Mouse (Mus musculus) ES-E14 (cell line): ENCODE results near the gene Hrasls5. TPM values are rescaled to one million over a fixed set of nuclear protein-coding genes. Genes with fewer than 3 reads are reported as not detected.

Experiments
- DNase-seq: peaks from one replicate; pipeline ENCODE4 v3.0.0-alpha.2; 2013; ENCODE audit warnings: low read depth, low spot score
- H3K27ac ChIP-seq: 2 replicates; pipeline ENCODE4 v1.5.1; 2012; ENCODE audit warnings: low read depth, mild to moderate bottlenecking, low read length, moderate library complexity, mixed read lengths; ENCODE audit not compliant: poor library complexity, insufficient read depth, severe bottlenecking
- H3K36me3 ChIP-seq: 2 replicates; pipeline ENCODE4 v1.6.1; 2012; ENCODE audit warnings: mild to moderate bottlenecking, low read length, moderate library complexity, mixed read lengths; ENCODE audit not compliant: control insufficient read depth, poor library complexity, insufficient read depth, severe bottlenecking
- H3K4me1 ChIP-seq, 2 experiments: fragments of 150-350 bp in 1 of 2; sonication (generic) in 1 of 2; 2 replicates each; pipeline ENCODE4 v1.6.1; 2012; ENCODE audit warnings: low read length in 2 of 2, mild to moderate bottlenecking in 1 of 2, mixed read lengths in 1 of 2; ENCODE audit not compliant: control insufficient read depth in 2 of 2, insufficient read depth in 2 of 2, poor library complexity in 1 of 2
- H3K4me3 ChIP-seq, 2 experiments: fragments of 150-350 bp in 1 of 2; sonication (generic) in 1 of 2; 2 replicates each; pipeline ENCODE4 v1.5.1; 2012; ENCODE audit warnings: low read length in 2 of 2, low read depth in 1 of 2, mild to moderate bottlenecking in 1 of 2, mixed read lengths in 1 of 2; ENCODE audit not compliant: insufficient read depth in 1 of 2, poor library complexity in 1 of 2, severe bottlenecking in 1 of 2
- H3K9ac ChIP-seq: 2 replicates; pipeline ENCODE4 v1.6.1; 2012; ENCODE audit warnings: low read depth, mild to moderate bottlenecking, low read length, mixed read lengths; ENCODE audit not compliant: poor library complexity, insufficient read depth, severe bottlenecking
- H3K9me3 ChIP-seq: fragments of 150-350 bp; sonication (generic); 2 replicates; pipeline ENCODE4 v1.6.1; 2012; ENCODE audit warnings: low read depth, mild to moderate bottlenecking, low read length; ENCODE audit not compliant: control insufficient read depth, insufficient read depth
- CHD2 ChIP-seq: IDR thresholded peaks from 2 replicates; pipeline ENCODE4 v1.6.1; 2014; ENCODE audit warnings: mild to moderate bottlenecking, low read depth, low read length, inconsistent platforms
- HCFC1 ChIP-seq: IDR thresholded peaks from 2 replicates; pipeline ENCODE4 v1.6.1; 2012; ENCODE audit warnings: low read length, inconsistent platforms, borderline replicate concordance; ENCODE audit not compliant: insufficient read depth
- MAFK ChIP-seq: IDR thresholded peaks from 2 replicates; pipeline ENCODE4 v1.6.1; 2014; ENCODE audit warnings: mild to moderate bottlenecking, low read depth, low read length, inconsistent platforms; ENCODE audit not compliant: insufficient read depth
- ZC3H11A ChIP-seq: IDR thresholded peaks from 2 replicates; pipeline ENCODE4 v1.6.1; 2012; ENCODE audit warnings: low read depth, mild to moderate bottlenecking, inconsistent platforms, low read length, borderline replicate concordance
- ZNF384 ChIP-seq: IDR thresholded peaks from 2 replicates; pipeline ENCODE4 v1.6.1; 2012; ENCODE audit warnings: low read depth, low read length, inconsistent platforms
- in situ Hi-C, 2 experiments: fragments of 600-800 bp; cut with MboI; formaldehyde crosslinking; loops; one replicate each; pipeline ENCODE4 v1.15.1; 2025; ENCODE audit warnings: low sequenced_read_pairs in 2 of 2, inconsistent platforms in 1 of 2; ENCODE audit not compliant: unreplicated experiment in 2 of 2
- total RNA-seq: library from RNA; depleted of rRNA; stranded (reverse); fragments of 300-350 nt; gene quantifications from 2 replicates; pipeline ENCODE4 v1.2.3, GENCODE M21; 2012; rRNA removed

Hrasls5 gene
- not detected in 2 replicates for total RNA-seq

GRCm38 (mm10) chr19:7611942-7612757 is at the start of gene Hrasls5:
Gene Hrasls5 (plus strand): TSS chr19:7612541.
- DNase-seq = no peak
- Histone ChIP-seq H3K36me3 (no peaks in the 10 kb centered on the region), H3K9ac (peak within 1 kb of the TSS; percentile 50), H3K9me3 (no peaks in the 10 kb centered on the region), H3K4me3 (peak within 1 kb of the TSS; percentile 36 to 70), H3K27ac (no peak within 1 kb of the TSS), H3K4me1 (peaks cover 0 to 2% of the 10 kb centered on the region in 2 experiments; a peak in 1 of 4 replicates)
- in situ Hi-C loops = no loop called here
- no peak for TF ChIP-seq ZNF384
- no peak for TF ChIP-seq ZC3H11A

- no peak overlapping the region for H3K27ac ChIP-seq
- H3K36me3 ChIP-seq = no peaks in the 10 kb centered on the region
- H3K9ac ChIP-seq = no peak overlapping the region
- TF ChIP-seq ZNF384 (no peak), ZC3H11A (no peak), MAFK (no peak), CHD2 (no peak), HCFC1 (no peak)
- peaks cover 4 to 6% of the 10 kb centered on the region in 2 experiments; a peak in 3 of 4 replicates for H3K4me1 ChIP-seq
- DNase-seq = no peak
- in situ Hi-C loops = no loop called here
- no peaks in the 10 kb centered on the region for H3K9me3 ChIP-seq
- H3K4me3 ChIP-seq = no peak overlapping the region
Measured at GRCm38 (mm10) chr19:7562601-7563129, 49.7 kb upstream of the Hrasls5 start.

- no peaks in the 10 kb centered on the region for H3K9me3 ChIP-seq
- no peak overlapping the region for H3K27ac ChIP-seq
- no peak overlapping the region for H3K9ac ChIP-seq
- TF ChIP-seq HCFC1 = no peak
- H3K4me1 ChIP-seq = peaks cover 6% of the 10 kb centered on the region in 2 experiments; a peak in 3 of 4 replicates
- DNase-seq = no peak
- no peak overlapping the region for H3K4me3 ChIP-seq
- in situ Hi-C loops = no loop called here
- H3K36me3 ChIP-seq = no peaks in the 10 kb centered on the region
Measured at GRCm38 (mm10) chr19:7563676-7564075, 48.7 kb upstream of the Hrasls5 start.

GRCm38 (mm10) chr19:7564457-7564856 is 47.9 kb upstream of the Hrasls5 start:
- no peaks in the 10 kb centered on the region for H3K9me3 ChIP-seq
- TF ChIP-seq ZC3H11A (no peak), HCFC1 (no peak)
- H3K36me3 ChIP-seq = no peaks in the 10 kb centered on the region
- DNase-seq = no peak
- no peak overlapping the region for H3K9ac ChIP-seq
- peaks cover 6% of the 10 kb centered on the region in 2 experiments; a peak in 3 of 4 replicates for H3K4me1 ChIP-seq
- H3K27ac ChIP-seq = no peak overlapping the region
- in situ Hi-C loops = no loop called here
- no peak overlapping the region for H3K4me3 ChIP-seq

GRCm38 (mm10) chr19:7566826-7567225 is 45.5 kb upstream of the Hrasls5 start:
- no peak overlapping the region for H3K27ac ChIP-seq

More at GRCm38 (mm10) chr19:7566826-7567225, 45.5 kb upstream of the Hrasls5 start:
- H3K9ac ChIP-seq = no peak overlapping the region
- peaks cover 5 to 6% of the 10 kb centered on the region in 2 experiments; a peak in 3 of 4 replicates for H3K4me1 ChIP-seq
- H3K4me3 ChIP-seq = no peak overlapping the region
- H3K9me3 ChIP-seq = no peaks in the 10 kb centered on the region
- TF ChIP-seq CHD2 = no peak
- no peak for TF ChIP-seq ZC3H11A
- no peak for TF ChIP-seq MAFK
- TF ChIP-seq ZNF384 = no peak
- TF ChIP-seq HCFC1 = no peak
- in situ Hi-C loops = no loop called here
- no peak for DNase-seq
- no peaks in the 10 kb centered on the region for H3K36me3 ChIP-seq
